Mouse (Mus musculus): ENCODE measurements around the gene Methig1.
A peak's percentile ranks its signal among the peaks of the same experiment; 100 is the strongest.
"Not testable (repeated sequence)": the region's sequence is repeated elsewhere in the genome, so short reads cannot be mapped to it uniquely, and the experiment has no call there.

Gene Methig1

GRCm38 (mm10) chr15:100352711-100353250 is at the start of gene Methig1, which contains the start of gene Mettl7a2:
Gene Methig1 (plus strand): TSS chr15:100353149.
Gene Mettl7a2 (plus strand): TSS chr15:100353200.
- DNase-seq = no peak

GRCm38 (mm10) chr15:100303428-100304018 is 49.4 kb upstream of the Methig1 start:
- DNase-seq = no peak

- peak; percentile 99 for DNase-seq
Measured at GRCm38 (mm10) chr15:100304019-100304991, 48.6 kb upstream of the Methig1 start, which contains the start of gene Mettl7a1. Gene Mettl7a1 (plus strand): TSS chr15:100304140.

- DNase-seq = peak; percentile 67
Measured at GRCm38 (mm10) chr15:100306201-100306600, 46.7 kb upstream of the Methig1 start.

GRCm38 (mm10) chr15:100307438-100308096 is 45.4 kb upstream of the Methig1 start:
- not testable (repeated sequence) for DNase-seq

GRCm38 (mm10) chr15:100312346-100312745 is 40.6 kb upstream of the Methig1 start:
- no peak for DNase-seq

GRCm38 (mm10) chr15:100314448-100315145 is 38.4 kb upstream of the Methig1 start:
- peak; percentile 82 for DNase-seq

- peak; percentile 92 for DNase-seq
Measured at GRCm38 (mm10) chr15:100318014-100318671, 34.8 kb upstream of the Methig1 start.

GRCm38 (mm10) chr15:100319884-100320283 is 33.1 kb upstream of the Methig1 start:
- DNase-seq = no peak

- peak; percentile 92 for DNase-seq
Measured at GRCm38 (mm10) chr15:100320295-100320905, 32.5 kb upstream of the Methig1 start.

- peak; percentile 94 for DNase-seq
Measured at GRCm38 (mm10) chr15:100321134-100321533, 31.8 kb upstream of the Methig1 start.

- DNase-seq = peak; percentile 64
Measured at GRCm38 (mm10) chr15:100324021-100324591, 28.8 kb upstream of the Methig1 start.

- no peak for DNase-seq
Measured at GRCm38 (mm10) chr15:100325235-100325634, 27.7 kb upstream of the Methig1 start.

GRCm38 (mm10) chr15:100328089-100328488 is 24.9 kb upstream of the Methig1 start:
- DNase-seq = not testable (repeated sequence)

GRCm38 (mm10) chr15:100329336-100329735 is 23.6 kb upstream of the Methig1 start:
- DNase-seq = not testable (repeated sequence)

- peak; percentile 60 for DNase-seq
Measured at GRCm38 (mm10) chr15:100330739-100331138, 22.2 kb upstream of the Methig1 start.

GRCm38 (mm10) chr15:100332077-100332961 is 20.6 kb upstream of the Methig1 start:
- peak; percentile 90 for DNase-seq

GRCm38 (mm10) chr15:100334629-100335028 is 18.3 kb upstream of the Methig1 start, which contains the start of gene Mettl7a3:
Gene Mettl7a3 (plus strand): TSS chr15:100334929.
- no peak for DNase-seq

GRCm38 (mm10) chr15:100337328-100337727 is 15.6 kb upstream of the Methig1 start:
- not testable (repeated sequence) for DNase-seq

- DNase-seq = not testable (repeated sequence)
Measured at GRCm38 (mm10) chr15:100337847-100338246, 15.1 kb upstream of the Methig1 start.

All from heart, adult 11 months (tissue).